Comparison of ENCODE assay signal across 8 mouse cellular contexts in genomic region chr19:5809712-5810089, GRCm38 (mm10). TPM values are rescaled to one million over a fixed set of nuclear protein-coding genes. Genes with fewer than 3 reads are reported as not detected.
DNase-seq lines count a peak whose midpoint lies in the region; ATAC-seq and TF ChIP-seq lines count a peak whose summit lies in the region.

No protein-coding gene starts in this region.

- H3K27me3 ChIP-seq in embryonic facial prominence, embryonic 11.5 days (ENCODE audit: control insufficient read depth, insufficient read depth, low read length) = no peaks in the 10 kb centered on the region
- no peaks in the 10 kb centered on the region for H3K27me3 ChIP-seq in intestine, embryonic 15.5 days (replicated peaks)
- H3K27me3 ChIP-seq in neural tube, embryonic 15.5 days (replicated peaks) = no peaks in the 10 kb centered on the region

- TF ChIP-seq CTCF in layer of hippocampus, adult 2 months (conservative IDR thresholded peaks at IDR 0.05) = no peak

- no peak for ATAC-seq in embryonic facial prominence, embryonic 11.5 days (replicated peaks; ENCODE audit: insufficient number of reproducible peaks, low FRiP score, low TSS enrichment, low read depth)
- ATAC-seq in intestine, embryonic 15.5 days = peak; percentile 46
- no peak for ATAC-seq in neural tube, embryonic 15.5 days (ENCODE audit: low FRiP score)

- DNase-seq in layer of hippocampus, adult 2 months (ENCODE audit: low spot score in 2 of 2) = peak in 1 of 2 experiments; percentile 9
- DNase-seq in layer of hippocampus, postnatal 25 days (ENCODE audit: extremely low spot score in 1 of 2, low spot score in 1 of 2) = no peak
- DNase-seq in embryonic facial prominence, embryonic 11.5 days (ENCODE audit: low spot score) = no peak
- DNase-seq in spleen, adult 12 weeks (ENCODE audit: low spot score) = no peak
- no peak for DNase-seq in left cerebral cortex, adult 9 months (ENCODE audit: low spot score in 2 of 2)
- no peak for DNase-seq in gastrocnemius, postnatal 10 days

- no peak overlapping the region for H3K4me2 ChIP-seq in embryonic facial prominence, embryonic 11.5 days (ENCODE audit: low read depth, low read length)
- peak overlapping the region; percentile 38 for H3K4me2 ChIP-seq in intestine, embryonic 15.5 days (replicated peaks)
- H3K4me2 ChIP-seq in neural tube, embryonic 15.5 days = no peak overlapping the region

- H3K27ac ChIP-seq in layer of hippocampus, adult 2 months = peak overlapping the region; percentile 99
- peak overlapping the region; percentile 25; the same call in 1 of the 2 replicates for H3K27ac ChIP-seq in embryonic facial prominence, embryonic 11.5 days (replicated peaks; ENCODE audit: low read depth, low read length)
- peak overlapping the region; percentile 91 for H3K27ac ChIP-seq in intestine, embryonic 15.5 days
- H3K27ac ChIP-seq in neural tube, embryonic 15.5 days (replicated peaks) = peak overlapping the region; percentile 96

- WGBS in embryonic facial prominence, embryonic 11.5 days = 41% methylated on average over 7 of the region's 7 CpGs
- WGBS in intestine, embryonic 15.5 days = 47% methylated on average over 7 of the region's 7 CpGs
- 62% methylated on average over 7 of the region's 7 CpGs for WGBS in neural tube, embryonic 15.5 days

- H3K4me1 ChIP-seq in embryonic facial prominence, embryonic 11.5 days (ENCODE audit: control insufficient read depth, insufficient read depth, low read length) = peaks cover 10% of the 10 kb centered on the region
- peaks cover 75% of the 10 kb centered on the region for H3K4me1 ChIP-seq in intestine, embryonic 15.5 days (replicated peaks)
- H3K4me1 ChIP-seq in neural tube, embryonic 15.5 days = peaks cover 62% of the 10 kb centered on the region

- no peaks in the 10 kb centered on the region for H3K9me3 ChIP-seq in embryonic facial prominence, embryonic 11.5 days (replicated peaks; ENCODE audit: control insufficient read depth, low read length)
- no peaks in the 10 kb centered on the region for H3K9me3 ChIP-seq in intestine, embryonic 15.5 days
- no peaks in the 10 kb centered on the region for H3K9me3 ChIP-seq in neural tube, embryonic 15.5 days (replicated peaks)

- H3K4me3 ChIP-seq in layer of hippocampus, adult 2 months = no peak overlapping the region
- no peak overlapping the region for H3K4me3 ChIP-seq in embryonic facial prominence, embryonic 11.5 days (ENCODE audit: low read depth, low read length)
- no peak overlapping the region for H3K4me3 ChIP-seq in intestine, embryonic 15.5 days (replicated peaks)
- H3K4me3 ChIP-seq in neural tube, embryonic 15.5 days (replicated peaks) = no peak overlapping the region

- no peak overlapping the region; the same call in 1 of the 2 replicates for H3K9ac ChIP-seq in embryonic facial prominence, embryonic 11.5 days (replicated peaks; ENCODE audit: low read length)
- no peak overlapping the region for H3K9ac ChIP-seq in intestine, embryonic 15.5 days
- H3K9ac ChIP-seq in neural tube, embryonic 15.5 days (replicated peaks) = 0 out of 2 replicates have a peak overlapping the region, but pooled peaks have one; percentile 23

- no peaks in the 10 kb centered on the region for H3K36me3 ChIP-seq in embryonic facial prominence, embryonic 11.5 days (replicated peaks; ENCODE audit: control insufficient read depth, insufficient read depth, low read depth, low read length)
- no peaks in the 10 kb centered on the region for H3K36me3 ChIP-seq in intestine, embryonic 15.5 days
- H3K36me3 ChIP-seq in neural tube, embryonic 15.5 days = no peaks in the 10 kb centered on the region

RNA-seq across cellular contexts. Expression of gene Scyl1, which starts 38.5 kb away (rescaled TPM):
- 10 to 100 TPM; 74.1 to 80.9 TPM for total RNA-seq in layer of hippocampus, adult 2 months (2021)
- total RNA-seq in layer of hippocampus, postnatal 25 days (2021) = 10 to 100 TPM; 68.6 to 71.8 TPM
- polyA plus RNA-seq in embryonic facial prominence, embryonic 11.5 days (2014; fragmentation: Nextera tagmentation; extraction: Ambion mirVana) = 53.9 and 55.0 TPM in 2 replicates
- 60.6 and 60.9 TPM in 2 replicates for polyA plus RNA-seq in intestine, embryonic 15.5 days (2015; fragmentation: Nextera tagmentation; extraction: Ambion mirVana)
- 81.6 and 83.1 TPM in 2 replicates for polyA plus RNA-seq in neural tube, embryonic 15.5 days (2015; fragmentation: Nextera tagmentation; extraction: Ambion mirVana)
- total RNA-seq in gastrocnemius, postnatal 10 days (2021) = 10 to 100 TPM; 56.0 to 59.6 TPM

Comparison
In these comparisons a context has a peak if more than half of its experiments do, and no peak if none do; other contexts are left out.
1. H3K27ac ChIP-seq: peak in every context shown above with its lines; median percentile 99 in layer of hippocampus, adult 2 months; 96 in neural tube, embryonic 15.5 days; 91 in intestine, embryonic 15.5 days; 25 in embryonic facial prominence, embryonic 11.5 days.